Mouse (Mus musculus) intestine, embryonic 15.5 days (tissue): Measurements from ENCODE around the gene Acyp1. TPM values are rescaled to one million over a fixed set of nuclear protein-coding genes. Genes with fewer than 3 reads are reported as not detected.

Source experiments
- polyA plus RNA-seq: library from polyadenylated mRNA; unstranded; fragments of >200 nt; fragmentation: Nextera tagmentation; extraction: Ambion mirVana; gene quantifications from 2 replicates; pipeline ENCODE4 v1.2.1, GENCODE M21; 2015

Acyp1 gene
- polyA plus RNA-seq, 1 experiment from 2014 or later = 58.2 TPM

Other genes starting within 250 kb of the Acyp1 start
- 1.9 and 2.1 TPM in 2 replicates for gene Prox2, start 177.7 kb downstream of the Acyp1 start, polyA plus RNA-seq
- gene Dlst, start 177.6 kb downstream of the Acyp1 start, polyA plus RNA-seq = 117 and 125 TPM in 2 replicates
- gene Rps6kl1, start 137.2 kb downstream of the Acyp1 start, polyA plus RNA-seq = 2.4 and 2.6 TPM in 2 replicates
- gene Pgf, start 110.6 kb downstream of the Acyp1 start, polyA plus RNA-seq = 15.6 and 15.8 TPM in 2 replicates
- 66.8 and 72.0 TPM in 2 replicates for gene Eif2b2, start 69.0 kb downstream of the Acyp1 start, polyA plus RNA-seq
- 6.7 and 6.9 TPM in 2 replicates for gene Mlh3, start 17.8 kb downstream of the Acyp1 start, polyA plus RNA-seq
- 1.7 TPM in 2 replicates for gene Zc2hc1c, start 153 bp upstream of the Acyp1 start, polyA plus RNA-seq
- gene Nek9, start 50.9 kb upstream of the Acyp1 start, polyA plus RNA-seq = 16.2 and 16.7 TPM in 2 replicates
- 343 and 345 TPM in 2 replicates for gene Tmed10, start 86.4 kb upstream of the Acyp1 start, polyA plus RNA-seq
- gene Fos, start 185.5 kb upstream of the Acyp1 start, polyA plus RNA-seq = 4.9 and 5.3 TPM in 2 replicates